Mouse (Mus musculus): ENCODE data around the gene Cyp1a1. TPM values are rescaled to one million over a fixed set of nuclear protein-coding genes. Genes with fewer than 3 reads are reported as not detected.

The Cyp1a1 gene
- polyA plus RNA-seq, 1 experiment, result 1.2 TPM

- Histone ChIP-seq H3K4me3 (ENCODE audit: low read depth, low read length) (no peak overlapping the region), H3K27ac (ENCODE audit: insufficient read depth, low read length) (no peak overlapping the region), H3K4me1 (ENCODE audit: control insufficient read depth, insufficient read depth, low read length) (no peaks in the 10 kb centered on the region), H3K9ac (ENCODE audit: low read depth, poor library complexity, severe bottlenecking) (no peak overlapping the region), H3K9me3 (replicated peaks; ENCODE audit: control insufficient read depth, insufficient read depth, low read length, poor library complexity, severe bottlenecking) (no peaks in the 10 kb centered on the region), H3K36me3 (ENCODE audit: control insufficient read depth, insufficient read depth, low read length, poor library complexity, severe bottlenecking) (peaks cover 34% of the 10 kb centered on the region), H3K27me3 (ENCODE audit: control insufficient read depth, insufficient read depth, low read length, poor library complexity, severe bottlenecking) (no peaks in the 10 kb centered on the region)
- TF ChIP-seq EP300 (IDR thresholded peaks at IDR 0.05; ENCODE audit: insufficient read depth, low read depth, low read length) (no peak), CTCF (IDR thresholded peaks at IDR 0.05; ENCODE audit: low read depth, low read length) (no peak), POLR2A (IDR thresholded peaks at IDR 0.05; ENCODE audit: insufficient read depth, low read length) (no peak)
Observed at GRCm38 (mm10) chr9:57744462-57745091, 56.8 kb downstream of the Cyp1a1 start.

- H3K9me3 ChIP-seq (replicated peaks; ENCODE audit: control insufficient read depth, insufficient read depth, low read length, poor library complexity, severe bottlenecking), result no peaks in the 10 kb centered on the region
- H3K27ac ChIP-seq (ENCODE audit: insufficient read depth, low read length), result no peak overlapping the region
- no peaks in the 10 kb centered on the region for H3K4me1 ChIP-seq (ENCODE audit: control insufficient read depth, insufficient read depth, low read length)
- H3K36me3 ChIP-seq (ENCODE audit: control insufficient read depth, insufficient read depth, low read length, poor library complexity, severe bottlenecking), result peaks cover 47% of the 10 kb centered on the region
- H3K4me3 ChIP-seq (ENCODE audit: low read depth, low read length), result no peak overlapping the region
- H3K27me3 ChIP-seq (ENCODE audit: control insufficient read depth, insufficient read depth, low read length, poor library complexity, severe bottlenecking), result no peaks in the 10 kb centered on the region
- no peak overlapping the region for H3K9ac ChIP-seq (ENCODE audit: low read depth, poor library complexity, severe bottlenecking)
- TF ChIP-seq CTCF (IDR thresholded peaks at IDR 0.05; ENCODE audit: low read depth, low read length) (no peak), POLR2A (IDR thresholded peaks at IDR 0.05; ENCODE audit: insufficient read depth, low read length) (no peak), EP300 (IDR thresholded peaks at IDR 0.05; ENCODE audit: insufficient read depth, low read depth, low read length) (no peak)
Observed at GRCm38 (mm10) chr9:57747067-57747466, 59.3 kb downstream of the Cyp1a1 start.

- peaks cover 57% of the 10 kb centered on the region for H3K36me3 ChIP-seq (ENCODE audit: control insufficient read depth, insufficient read depth, low read length, poor library complexity, severe bottlenecking)
- no peaks in the 10 kb centered on the region for H3K4me1 ChIP-seq (ENCODE audit: control insufficient read depth, insufficient read depth, low read length)
- H3K9ac ChIP-seq (ENCODE audit: low read depth, poor library complexity, severe bottlenecking), result no peak overlapping the region
- no peaks in the 10 kb centered on the region for H3K9me3 ChIP-seq (replicated peaks; ENCODE audit: control insufficient read depth, insufficient read depth, low read length, poor library complexity, severe bottlenecking)
- no peak for TF ChIP-seq EP300 (IDR thresholded peaks at IDR 0.05; ENCODE audit: insufficient read depth, low read depth, low read length)
- H3K27ac ChIP-seq (ENCODE audit: insufficient read depth, low read length), result no peak overlapping the region
- no peaks in the 10 kb centered on the region for H3K27me3 ChIP-seq (ENCODE audit: control insufficient read depth, insufficient read depth, low read length, poor library complexity, severe bottlenecking)
- H3K4me3 ChIP-seq (ENCODE audit: low read depth, low read length), result no peak overlapping the region
Observed at GRCm38 (mm10) chr9:57748137-57748536, 60.4 kb downstream of the Cyp1a1 start.

GRCm38 (mm10) chr9:57748831-57749230 is 61.1 kb downstream of the Cyp1a1 start:
- Histone ChIP-seq H3K4me3 (ENCODE audit: low read depth, low read length) (no peak overlapping the region), H3K27me3 (ENCODE audit: control insufficient read depth, insufficient read depth, low read length, poor library complexity, severe bottlenecking) (no peaks in the 10 kb centered on the region), H3K27ac (ENCODE audit: insufficient read depth, low read length) (no peak overlapping the region), H3K9ac (ENCODE audit: low read depth, poor library complexity, severe bottlenecking) (no peak overlapping the region), H3K9me3 (replicated peaks; ENCODE audit: control insufficient read depth, insufficient read depth, low read length, poor library complexity, severe bottlenecking) (no peaks in the 10 kb centered on the region), H3K4me1 (ENCODE audit: control insufficient read depth, insufficient read depth, low read length) (no peaks in the 10 kb centered on the region), H3K36me3 (ENCODE audit: control insufficient read depth, insufficient read depth, low read length, poor library complexity, severe bottlenecking) (peaks cover 64% of the 10 kb centered on the region)
- TF ChIP-seq POLR2A (IDR thresholded peaks at IDR 0.05; ENCODE audit: insufficient read depth, low read length) (no peak), CTCF (IDR thresholded peaks at IDR 0.05; ENCODE audit: low read depth, low read length) (no peak), EP300 (IDR thresholded peaks at IDR 0.05; ENCODE audit: insufficient read depth, low read depth, low read length) (no peak)

- no peak overlapping the region for H3K4me3 ChIP-seq (ENCODE audit: low read depth, low read length)
Observed at GRCm38 (mm10) chr9:57750901-57751300, 63.2 kb downstream of the Cyp1a1 start.

More at GRCm38 (mm10) chr9:57750901-57751300, 63.2 kb downstream of the Cyp1a1 start:
- H3K9ac ChIP-seq (ENCODE audit: low read depth, poor library complexity, severe bottlenecking), result no peak overlapping the region
- no peaks in the 10 kb centered on the region for H3K4me1 ChIP-seq (ENCODE audit: control insufficient read depth, insufficient read depth, low read length)
- no peaks in the 10 kb centered on the region for H3K27me3 ChIP-seq (ENCODE audit: control insufficient read depth, insufficient read depth, low read length, poor library complexity, severe bottlenecking)
- no peaks in the 10 kb centered on the region for H3K9me3 ChIP-seq (replicated peaks; ENCODE audit: control insufficient read depth, insufficient read depth, low read length, poor library complexity, severe bottlenecking)
- no peak for TF ChIP-seq POLR2A (IDR thresholded peaks at IDR 0.05; ENCODE audit: insufficient read depth, low read length)
- no peak for TF ChIP-seq CTCF (IDR thresholded peaks at IDR 0.05; ENCODE audit: low read depth, low read length)
- no peak for TF ChIP-seq EP300 (IDR thresholded peaks at IDR 0.05; ENCODE audit: insufficient read depth, low read depth, low read length)
- H3K27ac ChIP-seq (ENCODE audit: insufficient read depth, low read length), result no peak overlapping the region
- H3K36me3 ChIP-seq (ENCODE audit: control insufficient read depth, insufficient read depth, low read length, poor library complexity, severe bottlenecking), result peaks cover 65% of the 10 kb centered on the region

Other genes starting within 250 kb of the Cyp1a1 start
- gene Ppcdc, start 247.8 kb upstream of the Cyp1a1 start, polyA plus RNA-seq (2011; ENCODE audit: insufficient read depth, insufficient read length, low read depth, missing spikeins), result 35.6 and 39.8 TPM in 2 replicates
- 31.1 and 32.1 TPM in 2 replicates for gene Scamp5, start 219.9 kb upstream of the Cyp1a1 start, polyA plus RNA-seq (2011; ENCODE audit: insufficient read depth, insufficient read length, low read depth, missing spikeins)
- 14.3 and 17.6 TPM in 2 replicates for gene Rpp25, start 183.9 kb upstream of the Cyp1a1 start, polyA plus RNA-seq (2011; ENCODE audit: insufficient read depth, insufficient read length, low read depth, missing spikeins)
- gene Cox5a, start 166.7 kb upstream of the Cyp1a1 start, polyA plus RNA-seq (2011; ENCODE audit: insufficient read depth, insufficient read length, low read depth, missing spikeins), result 490 and 512 TPM in 2 replicates
- 9.0 and 11.8 TPM in 2 replicates for gene Fam219b, start 150.4 kb upstream of the Cyp1a1 start, polyA plus RNA-seq (2011; ENCODE audit: insufficient read depth, insufficient read length, low read depth, missing spikeins)
- gene Mpi, start 135.2 kb upstream of the Cyp1a1 start, polyA plus RNA-seq (2011; ENCODE audit: insufficient read depth, insufficient read length, low read depth, missing spikeins), result 39.1 TPM in 2 replicates
- gene Scamp2, start 127.0 kb upstream of the Cyp1a1 start, polyA plus RNA-seq (2011; ENCODE audit: insufficient read depth, insufficient read length, low read depth, missing spikeins), result 26.6 and 31.0 TPM in 2 replicates
- 10.1 TPM in 2 replicates for gene Ulk3, start 98.5 kb upstream of the Cyp1a1 start, polyA plus RNA-seq (2011; ENCODE audit: insufficient read depth, insufficient read length, low read depth, missing spikeins)
- not detected in 2 replicates for gene Cplx3, start 81.6 kb upstream of the Cyp1a1 start, polyA plus RNA-seq (2011; ENCODE audit: insufficient read depth, insufficient read length, low read depth, missing spikeins)
- gene Lman1l, start 67.2 kb upstream of the Cyp1a1 start, polyA plus RNA-seq (2011; ENCODE audit: insufficient read depth, insufficient read length, low read depth, missing spikeins), result not detected in 2 replicates
- gene Csk, start 34.3 kb upstream of the Cyp1a1 start, polyA plus RNA-seq (2011; ENCODE audit: insufficient read depth, insufficient read length, low read depth, missing spikeins), result 30.7 and 35.5 TPM in 2 replicates
- gene Cyp1a2, start 4.2 kb upstream of the Cyp1a1 start, polyA plus RNA-seq (2011; ENCODE audit: insufficient read depth, insufficient read length, low read depth, missing spikeins), result 0.37 TPM in 1 of 2 replicates, not detected in the other
- gene Edc3, start 20.6 kb downstream of the Cyp1a1 start, polyA plus RNA-seq (2011; ENCODE audit: insufficient read depth, insufficient read length, low read depth, missing spikeins), result 22.0 and 26.3 TPM in 2 replicates
- gene Clk3, start 77.9 kb downstream of the Cyp1a1 start, polyA plus RNA-seq (2011; ENCODE audit: insufficient read depth, insufficient read length, low read depth, missing spikeins), result 71.2 and 77.7 TPM in 2 replicates
- 87.8 and 93.0 TPM in 2 replicates for gene Arid3b, start 148.9 kb downstream of the Cyp1a1 start, polyA plus RNA-seq (2011; ENCODE audit: insufficient read depth, insufficient read length, low read depth, missing spikeins)
- 67.5 and 69.1 TPM in 2 replicates for gene Ubl7, start 223.1 kb downstream of the Cyp1a1 start, polyA plus RNA-seq (2011; ENCODE audit: insufficient read depth, insufficient read length, low read depth, missing spikeins)